In genomic region chr7:145137871-145138270, GRCm38 (mm10) we compare ENCODE assay signal across 14 mouse cellular contexts.
"Had no signal": no experiment of that assay in that cellular context is flagged by ENCODE, and none has a peak within 500 bp of the region (broad histone marks: within the 10 kb centered on the region; RNA-seq: fewer than 3 reads in every experiment).

No protein-coding gene starts in this region.

- H3K27ac ChIP-seq: left cerebral cortex, adult 2 months; limb, embryonic 10.5 days; midbrain, embryonic 13.5 days; neural tube, embryonic 15.5 days; stomach, postnatal 0 days had no signal

- H3K27me3 ChIP-seq: midbrain, embryonic 13.5 days; neural tube, embryonic 15.5 days had no signal

- H3K9me3 ChIP-seq: limb, embryonic 10.5 days had no signal

- H3K4me3 ChIP-seq: left cerebral cortex, adult 2 months; limb, embryonic 10.5 days; midbrain, embryonic 13.5 days; myocyte; neural tube, embryonic 15.5 days had no signal

- H3K9ac ChIP-seq: liver, postnatal 0 days; midbrain, embryonic 13.5 days; neural tube, embryonic 15.5 days had no signal

- H3K4me1 ChIP-seq: neural tube, embryonic 15.5 days had no signal

- DNase-seq: kidney, adult 8-10 months; kidney, postnatal 4 days; liver, postnatal 0 days; lung, postnatal 36 days; right cerebral cortex, adult 18-20 months; right cerebral cortex, postnatal 25 days; thymus, postnatal 14 days had no signal

- H3K36me3 ChIP-seq: limb, embryonic 10.5 days; midbrain, embryonic 13.5 days; neural tube, embryonic 15.5 days had no signal

- ATAC-seq: liver, postnatal 0 days; midbrain, embryonic 13.5 days had no signal

- H3K4me2 ChIP-seq: liver, embryonic 11.5 days; midbrain, embryonic 13.5 days; neural tube, embryonic 15.5 days had no signal
